Mouse (Mus musculus): ENCODE measurements around the gene Pafah1b2.

Pafah1b2 gene

GRCm38 (mm10) chr9:46012091-46013008, at the start of gene Pafah1b2, which contains the start of gene Sik3:
Pafah1b2 (minus strand) TSS chr9:46012690.
Sik3 (plus strand) TSS chr9:46012820.
- peak; percentile 98 for DNase-seq

- DNase-seq = peak; percentile 26
Measured at GRCm38 (mm10) chr9:46061696-46062425, 49.4 kb upstream of the Pafah1b2 start.

GRCm38 (mm10) chr9:46060249-46060648, 47.8 kb upstream of the Pafah1b2 start:
- DNase-seq = no peak

GRCm38 (mm10) chr9:46058065-46058464, 45.6 kb upstream of the Pafah1b2 start:
- no peak for DNase-seq

- DNase-seq = no peak
Measured at GRCm38 (mm10) chr9:46053014-46053666, 40.6 kb upstream of the Pafah1b2 start.

GRCm38 (mm10) chr9:46050203-46050602, 37.7 kb upstream of the Pafah1b2 start:
- DNase-seq = no peak

GRCm38 (mm10) chr9:46049525-46049924, 37.0 kb upstream of the Pafah1b2 start:
- DNase-seq = no peak

- no peak for DNase-seq
Measured at GRCm38 (mm10) chr9:46046724-46047517, 34.4 kb upstream of the Pafah1b2 start.

GRCm38 (mm10) chr9:46043626-46044025, 31.1 kb upstream of the Pafah1b2 start:
- DNase-seq = no peak

GRCm38 (mm10) chr9:46042387-46042786, 29.9 kb upstream of the Pafah1b2 start:
- no peak for DNase-seq

- DNase-seq = no peak
Measured at GRCm38 (mm10) chr9:46041186-46041585, 28.7 kb upstream of the Pafah1b2 start.

GRCm38 (mm10) chr9:46038786-46039185, 26.3 kb upstream of the Pafah1b2 start:
- DNase-seq = peak; percentile 37

- DNase-seq = no peak
Measured at GRCm38 (mm10) chr9:46036881-46037280, 24.4 kb upstream of the Pafah1b2 start.

GRCm38 (mm10) chr9:46035290-46035871, 22.9 kb upstream of the Pafah1b2 start:
- DNase-seq = no peak

GRCm38 (mm10) chr9:46033862-46034261, 21.4 kb upstream of the Pafah1b2 start:
- no peak for DNase-seq

GRCm38 (mm10) chr9:46033058-46033457, 20.6 kb upstream of the Pafah1b2 start:
- DNase-seq = no peak

- peak; percentile 60 for DNase-seq
Measured at GRCm38 (mm10) chr9:46032190-46032589, 19.7 kb upstream of the Pafah1b2 start.

- DNase-seq = no peak
Measured at GRCm38 (mm10) chr9:46030968-46031367, 18.5 kb upstream of the Pafah1b2 start.

- DNase-seq = no peak
Measured at GRCm38 (mm10) chr9:46030184-46030583, 17.7 kb upstream of the Pafah1b2 start.

GRCm38 (mm10) chr9:46029534-46029933, 17.0 kb upstream of the Pafah1b2 start:
- no peak for DNase-seq

- DNase-seq = peak; percentile 42
Measured at GRCm38 (mm10) chr9:46027994-46028393, 15.5 kb upstream of the Pafah1b2 start.
